ENCODE assay signal across 19 mouse cellular contexts in the genomic region with DNA sequence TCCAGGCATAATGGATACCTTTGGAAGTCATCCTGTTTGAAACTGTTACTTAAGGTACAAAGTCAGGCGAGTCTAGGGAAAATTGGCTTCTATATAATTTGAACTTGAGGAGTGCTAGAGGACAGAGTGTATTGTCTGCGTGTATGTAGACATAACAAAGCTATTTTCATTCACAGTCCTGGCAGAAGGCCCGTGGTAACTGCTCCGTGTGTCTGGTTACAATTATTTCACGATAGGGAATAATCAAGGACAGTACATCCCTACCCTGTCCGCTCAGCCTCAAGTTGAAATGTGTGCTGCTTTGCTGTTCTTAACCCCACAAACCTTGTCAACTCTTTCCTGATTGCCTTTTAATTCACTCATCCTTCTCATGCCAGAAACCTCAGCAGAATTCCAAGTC.
A peak's percentile ranks its signal among the peaks of the same experiment; 100 is the strongest.
DNase-seq lines count a peak whose midpoint lies in the region; ATAC-seq lines count a peak whose summit lies in the region.
"Had no signal": no experiment of that assay in that cellular context is flagged by ENCODE, and none has a peak within 500 bp of the region (broad histone marks: within the 10 kb centered on the region; RNA-seq: fewer than 3 reads in every experiment).

No protein-coding gene starts in this region.

- peaks cover 8% of the 10 kb centered on the region; the same call in 1 of the 2 replicates for H3K4me1 ChIP-seq in heart, embryonic 16.5 days (ENCODE audit: control insufficient read depth, insufficient read depth, low read length)
- no peaks in the 10 kb centered on the region for H3K4me1 ChIP-seq in midbrain, embryonic 11.5 days (ENCODE audit: control insufficient read depth, insufficient read depth, low read length)
- no peaks in the 10 kb centered on the region for H3K4me1 ChIP-seq in midbrain, embryonic 13.5 days (replicated peaks)
- H3K4me1 ChIP-seq in embryonic facial prominence, embryonic 15.5 days, result peaks cover 26% of the 10 kb centered on the region
- H3K4me1 ChIP-seq: forebrain, embryonic 15.5 days; hindbrain, embryonic 15.5 days; liver, embryonic 15.5 days had no signal

- ATAC-seq in heart, embryonic 16.5 days (replicated peaks; ENCODE audit: extremely low read depth, insufficient read depth, low FRiP score), result peak; percentile 58; the same call in 1 of the 2 replicates
- ATAC-seq in midbrain, embryonic 11.5 days (ENCODE audit: low FRiP score), result no peak
- ATAC-seq in midbrain, embryonic 13.5 days, result no peak
- peak; percentile 81 for ATAC-seq in embryonic facial prominence, embryonic 15.5 days (ENCODE audit: insufficient number of reproducible peaks, low FRiP score, low TSS enrichment, low read depth)
- ATAC-seq: forebrain, embryonic 15.5 days; intestine, postnatal 0 days had no signal

- no peak for DNase-seq in heart, postnatal 36 days
- peak; percentile 71 for DNase-seq in midbrain, embryonic 11.5 days (ENCODE audit: low spot score, missing footprints)
- DNase-seq in ovary, postnatal 36 days (ENCODE audit: low spot score), result peak; percentile 36
- no peak for DNase-seq in layer of hippocampus, adult 9-10 months (ENCODE audit: low spot score)
- no peak for DNase-seq in Muller cell, postnatal 12 days (ENCODE audit: inconsistent ontology term)
- DNase-seq: adrenal gland, postnatal 36 days; cerebellum, adult 9-10 months; right cerebral cortex, postnatal 25 days; thymus, adult 18-20 months had no signal

- no peak overlapping the region for H3K9ac ChIP-seq in heart, embryonic 16.5 days (ENCODE audit: low read length)
- H3K9ac ChIP-seq in midbrain, embryonic 11.5 days (ENCODE audit: low read length), result no peak overlapping the region
- no peak overlapping the region for H3K9ac ChIP-seq in midbrain, embryonic 13.5 days (replicated peaks)
- H3K9ac ChIP-seq in embryonic facial prominence, embryonic 15.5 days, result no peak overlapping the region
- H3K9ac ChIP-seq: forebrain, embryonic 15.5 days; hindbrain, embryonic 15.5 days; liver, embryonic 15.5 days had no signal

- intact Hi-C loops in heart, postnatal 36 days (cut with DNase I), result no loop called here

- no peaks in the 10 kb centered on the region for H3K36me3 ChIP-seq in heart, embryonic 16.5 days (ENCODE audit: control insufficient read depth, insufficient read depth)
- H3K36me3 ChIP-seq in midbrain, embryonic 11.5 days (ENCODE audit: control insufficient read depth, insufficient read depth, low read length), result no peaks in the 10 kb centered on the region
- H3K36me3 ChIP-seq in midbrain, embryonic 13.5 days, result no peaks in the 10 kb centered on the region
- H3K36me3 ChIP-seq in embryonic facial prominence, embryonic 15.5 days, result no peaks in the 10 kb centered on the region
- H3K36me3 ChIP-seq: forebrain, embryonic 15.5 days; hindbrain, embryonic 15.5 days; liver, embryonic 15.5 days had no signal

- no peaks in the 10 kb centered on the region for H3K9me3 ChIP-seq in heart, embryonic 16.5 days (replicated peaks; ENCODE audit: control insufficient read depth, low read length)
- no peaks in the 10 kb centered on the region for H3K9me3 ChIP-seq in midbrain, embryonic 11.5 days (ENCODE audit: control insufficient read depth, low read length)
- H3K9me3 ChIP-seq in midbrain, embryonic 13.5 days, result no peaks in the 10 kb centered on the region
- no peaks in the 10 kb centered on the region for H3K9me3 ChIP-seq in embryonic facial prominence, embryonic 15.5 days (replicated peaks)
- H3K9me3 ChIP-seq: forebrain, embryonic 15.5 days; hindbrain, embryonic 15.5 days; liver, embryonic 15.5 days had no signal

- H3K4me3 ChIP-seq in heart, embryonic 16.5 days (ENCODE audit: low read length), result no peak overlapping the region
- H3K4me3 ChIP-seq in midbrain, embryonic 11.5 days (ENCODE audit: low read depth, low read length), result no peak overlapping the region
- no peak overlapping the region for H3K4me3 ChIP-seq in midbrain, embryonic 13.5 days (replicated peaks)
- no peak overlapping the region for H3K4me3 ChIP-seq in embryonic facial prominence, embryonic 15.5 days (replicated peaks)
- H3K4me3 ChIP-seq: forebrain, embryonic 15.5 days; hindbrain, embryonic 15.5 days; layer of hippocampus, adult 2 months; left cerebral cortex, adult 2 months; liver, embryonic 15.5 days had no signal

- H3K27me3 ChIP-seq in heart, embryonic 16.5 days (ENCODE audit: control insufficient read depth, insufficient read depth, low read length), result no peaks in the 10 kb centered on the region
- no peaks in the 10 kb centered on the region for H3K27me3 ChIP-seq in midbrain, embryonic 11.5 days (ENCODE audit: control insufficient read depth, insufficient read depth, low read length)
- H3K27me3 ChIP-seq in midbrain, embryonic 13.5 days, result no peaks in the 10 kb centered on the region
- no peaks in the 10 kb centered on the region for H3K27me3 ChIP-seq in embryonic facial prominence, embryonic 15.5 days
- H3K27me3 ChIP-seq: CH12.LX; forebrain, embryonic 15.5 days; hindbrain, embryonic 15.5 days; liver, embryonic 15.5 days had no signal

- no peak overlapping the region for H3K4me2 ChIP-seq in heart, embryonic 16.5 days (ENCODE audit: low read depth, low read length)
- no peak overlapping the region for H3K4me2 ChIP-seq in midbrain, embryonic 11.5 days
- H3K4me2 ChIP-seq in midbrain, embryonic 13.5 days (replicated peaks), result no peak overlapping the region
- H3K4me2 ChIP-seq in embryonic facial prominence, embryonic 15.5 days (replicated peaks), result 0 out of 2 replicates have a peak overlapping the region, but pooled peaks have one; percentile 12
- H3K4me2 ChIP-seq: forebrain, embryonic 15.5 days; hindbrain, embryonic 15.5 days; liver, embryonic 15.5 days had no signal

- peak overlapping the region; percentile 19; the same call in 1 of the 2 replicates for H3K27ac ChIP-seq in heart, embryonic 16.5 days (ENCODE audit: low read length)
- no peak overlapping the region for H3K27ac ChIP-seq in midbrain, embryonic 11.5 days (ENCODE audit: low read depth, low read length)
- no peak overlapping the region for H3K27ac ChIP-seq in midbrain, embryonic 13.5 days
- H3K27ac ChIP-seq in embryonic facial prominence, embryonic 15.5 days (replicated peaks), result peak overlapping the region; percentile 66
- H3K27ac ChIP-seq: forebrain, embryonic 15.5 days; hindbrain, embryonic 15.5 days; layer of hippocampus, adult 2 months; left cerebral cortex, adult 2 months; liver, embryonic 15.5 days had no signal

- WGBS in heart, embryonic 16.5 days, result 46% methylated on average over 6 of the region's 6 CpGs
- 76% methylated on average over 6 of the region's 6 CpGs for WGBS in midbrain, embryonic 11.5 days
- 85% methylated on average over 6 of the region's 6 CpGs for WGBS in midbrain, embryonic 13.5 days
- WGBS in embryonic facial prominence, embryonic 15.5 days, result 33% methylated on average over 6 of the region's 6 CpGs

Comparison
In these comparisons a context has a peak if more than half of its experiments do, and no peak if none do; other contexts are left out.
1. ATAC-seq: peak in heart, embryonic 16.5 days (single experiment) and embryonic facial prominence, embryonic 15.5 days (single experiment); none in midbrain, embryonic 11.5 days (single experiment) and midbrain, embryonic 13.5 days (single experiment).
2. H3K27ac ChIP-seq: peak in heart, embryonic 16.5 days (single experiment) and embryonic facial prominence, embryonic 15.5 days (single experiment); none in midbrain, embryonic 11.5 days (single experiment) and midbrain, embryonic 13.5 days (single experiment).
3. DNase-seq: peak in midbrain, embryonic 11.5 days (single experiment) and ovary, postnatal 36 days (single experiment); none in heart, postnatal 36 days (0 of 2), layer of hippocampus, adult 9-10 months (single experiment) and Muller cell, postnatal 12 days (single experiment).